ENCODE assay signal across 10 mouse cellular contexts in genomic region chr7:135376932-135377331, GRCm38 (mm10). TPM values are rescaled to one million over a fixed set of nuclear protein-coding genes. Genes with fewer than 3 reads are reported as not detected.
DNase-seq lines count a peak whose midpoint lies in the region; ATAC-seq and TF ChIP-seq lines count a peak whose summit lies in the region.
"Had no signal": no experiment of that assay in that cellular context is flagged by ENCODE, and none has a peak within 500 bp of the region (broad histone marks: within the 10 kb centered on the region; RNA-seq: fewer than 3 reads in every experiment).

No protein-coding gene starts in this region.

- H3K79me2 ChIP-seq in MEL (ENCODE audit: control insufficient read depth, insufficient read depth, low read length, poor library complexity), result no peaks in the 10 kb centered on the region

- no peaks in the 10 kb centered on the region for H3K4me1 ChIP-seq in kidney, adult 2 months (ENCODE audit: control insufficient read depth, insufficient read depth, low read length)
- H3K4me1 ChIP-seq in MEL (ENCODE audit: control insufficient read depth in 1 of 2, insufficient read depth in 2 of 2, low read length in 2 of 2), result no peaks in the 10 kb centered on the region
- H3K4me1 ChIP-seq: heart, embryonic 15.5 days; limb, embryonic 15.5 days had no signal

- no peaks in the 10 kb centered on the region for H3K27me3 ChIP-seq in kidney, adult 2 months (replicated peaks; ENCODE audit: control insufficient read depth, insufficient read depth, low read length)
- H3K27me3 ChIP-seq in MEL (ENCODE audit: control insufficient read depth in 1 of 2, insufficient read depth in 2 of 2, low read length in 2 of 2), result no peaks in the 10 kb centered on the region
- H3K27me3 ChIP-seq: limb, embryonic 15.5 days had no signal

- 70% methylated on average over 5 of the region's 5 CpGs for WGBS in kidney, adult 2 months

- no peak overlapping the region for H3K27ac ChIP-seq in kidney, adult 2 months (ENCODE audit: insufficient read depth, low read depth, low read length)
- H3K27ac ChIP-seq in MEL (ENCODE audit: control insufficient read depth, low read depth, low read length), result no peak overlapping the region
- H3K27ac ChIP-seq: heart, embryonic 15.5 days; limb, embryonic 15.5 days had no signal

- TF ChIP-seq RAD21 in MEL (IDR thresholded peaks at IDR 0.05; ENCODE audit: low read depth, low read length), result no peak

- no peak overlapping the region for H3K9ac ChIP-seq in MEL (ENCODE audit: control insufficient read depth, low read depth, low read length, poor library complexity, severe bottlenecking)
- H3K9ac ChIP-seq: heart, embryonic 15.5 days; limb, embryonic 15.5 days had no signal

- TF ChIP-seq EP300 in MEL (IDR thresholded peaks at IDR 0.05; ENCODE audit: low read depth in 1 of 2, low read length in 2 of 2), result no peak

- H3K4me3 ChIP-seq in kidney, adult 2 months (ENCODE audit: insufficient read depth, low read depth, low read length), result no peak overlapping the region
- no peak overlapping the region for H3K4me3 ChIP-seq in MEL (ENCODE audit: control insufficient read depth in 1 of 2, insufficient read depth in 1 of 2, low read depth in 2 of 2, low read length in 2 of 2)
- H3K4me3 ChIP-seq: heart, embryonic 15.5 days; limb, embryonic 15.5 days had no signal

- no peak for DNase-seq in kidney, adult 2 months
- no peak for DNase-seq in kidney, adult 18-20 months
- DNase-seq in MEL (ENCODE audit: low read depth, low spot score), result no peak
- DNase-seq in brain, embryonic 14.5 days (ENCODE audit: low read depth), result no peak
- no peak for DNase-seq in frontal cortex, adult 2 months (ENCODE audit: extremely low spot score in 1 of 2, low spot score in 1 of 2)
- no peak for DNase-seq in right cerebral cortex, adult 2 months (ENCODE audit: low spot score in 2 of 2)
- no peak for DNase-seq in kidney, adult 11 months

- ATAC-seq in megakaryocyte, adult 5-6 weeks (ENCODE audit: poor library complexity, severe bottlenecking), result peak; percentile 64; the same call in 1 of the 2 replicates

- peak; percentile 41 for TF ChIP-seq CTCF in kidney, adult 2 months (conservative IDR thresholded peaks at IDR 0.05; ENCODE audit: insufficient read depth, insufficient read length, low read depth, low read length)
- TF ChIP-seq CTCF in MEL (IDR thresholded peaks at IDR 0.05 in 2 of 3, conservative IDR thresholded peaks at IDR 0.05 in 1 of 3; ENCODE audit: control insufficient read depth in 1 of 3, insufficient read depth in 1 of 3, low read depth in 2 of 3, low read length in 3 of 3, poor library complexity in 1 of 3, severe bottlenecking in 1 of 3), result peak; percentile 20 to 55 (median 34)
- peak; percentile 49; the same call in 1 of the 2 replicates for TF ChIP-seq CTCF in brain, embryonic 14.5 days (IDR thresholded peaks at IDR 0.05; ENCODE audit: borderline replicate concordance, extremely low read depth, insufficient read depth, insufficient read length)

- no peak for TF ChIP-seq POLR2A in kidney, adult 2 months (IDR thresholded peaks at IDR 0.05; ENCODE audit: low read depth, low read length)
- TF ChIP-seq POLR2A in MEL (IDR thresholded peaks at IDR 0.05; ENCODE audit: control insufficient read depth in 1 of 2, insufficient read depth in 1 of 2, low read depth in 1 of 2, low read length in 2 of 2, poor library complexity in 1 of 2), result no peak
- no peak for TF ChIP-seq POLR2A in brain, embryonic 14.5 days (IDR thresholded peaks at IDR 0.05; ENCODE audit: borderline replicate concordance, extremely low read depth, insufficient read depth, insufficient read length, poor library complexity, severe bottlenecking)

- H3K9me3 ChIP-seq in MEL (replicated peaks; ENCODE audit: insufficient read depth, low read length), result no peaks in the 10 kb centered on the region
- H3K9me3 ChIP-seq: heart, embryonic 15.5 days; limb, embryonic 15.5 days had no signal

- H3K36me3 ChIP-seq in kidney, adult 2 months (ENCODE audit: control insufficient read depth, insufficient read depth, low read length), result no peaks in the 10 kb centered on the region
- no peaks in the 10 kb centered on the region for H3K36me3 ChIP-seq in MEL (ENCODE audit: control insufficient read depth in 1 of 2, insufficient read depth in 2 of 2, low read length in 2 of 2)
- H3K36me3 ChIP-seq: heart, embryonic 15.5 days; limb, embryonic 15.5 days had no signal

TF ChIP-seq in MEL, 35 proteins besides CTCF, POLR2A, EP300 and RAD21:
- TF ChIP-seq MEF2A (IDR thresholded peaks at IDR 0.05; ENCODE audit: extremely low read depth, insufficient replicate concordance, low read depth, low read length, poor library complexity, severe bottlenecking) (no peak), MAFK (IDR thresholded peaks at IDR 0.05; ENCODE audit: borderline replicate concordance, low read depth, low read length) (no peak), UBTF (IDR thresholded peaks at IDR 0.05; ENCODE audit: borderline replicate concordance, insufficient read depth, low read depth, low read length) (no peak), GABPA (IDR thresholded peaks at IDR 0.05; ENCODE audit: low read depth, low read length) (no peak), E2F4 (IDR thresholded peaks at IDR 0.05; ENCODE audit: borderline replicate concordance, low read depth, low read length) (no peak), GATA1 (IDR thresholded peaks at IDR 0.05; ENCODE audit: low read depth, low read length) (no peak), BHLHE40 (IDR thresholded peaks at IDR 0.05; ENCODE audit: borderline replicate concordance, low read depth, low read length) (no peak), TBP (IDR thresholded peaks at IDR 0.05; ENCODE audit: low read depth, low read length) (no peak), JUND (IDR thresholded peaks at IDR 0.05; ENCODE audit: low read depth, low read length) (no peak), MYC (IDR thresholded peaks at IDR 0.05; ENCODE audit: low read depth, low read length) (no peak)

RNA-seq across cellular contexts. Expression of gene Foxi2, which starts 33.2 kb away (rescaled TPM):
- polyA plus RNA-seq in kidney, adult 2 months (2012; rRNA removed), result not detected in 2 replicates
- not detected in 2 replicates for total RNA-seq in MEL (2012; rRNA removed)
- not detected for polyA plus RNA-seq in MEL (2012; ENCODE audit: insufficient read depth in 1 of 2, insufficient read length in 2 of 2, low read depth in 1 of 2, low replicate concordance in 2 of 2, missing spikeins in 1 of 2)
- not detected in 2 replicates for polyA plus RNA-seq in brain, embryonic 14.5 days (2012; rRNA removed)
- total RNA-seq in megakaryocyte, adult 5-6 weeks (2015), result not detected in 2 replicates
- not detected in 2 replicates for total RNA-seq in megakaryocyte, adult 5-6 weeks (2017)
- polyA plus RNA-seq in frontal cortex, adult 2 months (2012; rRNA removed), result 0.06 TPM in 1 of 2 replicates, not detected in the other
- polyA plus RNA-seq: heart, embryonic 15.5 days; limb, embryonic 15.5 days had no signal
